Mouse (Mus musculus) hematopoietic stem cell, adult 5-6 weeks (primary cell): Measurements from ENCODE around the gene L2hgdh. TPM values are rescaled to one million over a fixed set of nuclear protein-coding genes. Genes with fewer than 3 reads are reported as not detected.

Source experiments
- total RNA-seq: library from RNA; stranded (forward); fragments of 172-1452, 232-1000 nt; gene quantifications from 2 replicates; pipeline ENCODE4 v1.2.3, GENCODE M21; 2017

L2hgdh gene
- total RNA-seq, 1 experiment from 2014 or later: 18.2 TPM

Other genes starting within 250 kb of the L2hgdh start
- 19.9 and 20.6 TPM in 2 replicates for gene Vcpkmt, start 141.8 kb downstream of the L2hgdh start, total RNA-seq
- gene Sos2, start 43.0 kb downstream of the L2hgdh start, total RNA-seq: 45.8 and 58.7 TPM in 2 replicates
- 15.4 and 32.7 TPM in 2 replicates for gene Atp5s, start 77 bp upstream of the L2hgdh start, total RNA-seq
- gene Cdkl1, start 66.4 kb upstream of the L2hgdh start, total RNA-seq: 0.13 TPM in 1 of 2 replicates, not detected in the other
- 2.1 and 4.8 TPM in 2 replicates for gene Atl1, start 167.7 kb upstream of the L2hgdh start, total RNA-seq
- gene Map4k5, start 168.3 kb upstream of the L2hgdh start, total RNA-seq: 47.3 and 49.8 TPM in 2 replicates